Mouse (Mus musculus): ENCODE data around the gene Rrp36. TPM values are rescaled to one million over a fixed set of nuclear protein-coding genes. Genes with fewer than 3 reads are reported as not detected.
A peak's percentile ranks its signal among the peaks of the same experiment; 100 is the strongest.

Rrp36 gene
- polyA plus RNA-seq, 1 experiment from 2014 or later = 33.9 TPM

DNA sequence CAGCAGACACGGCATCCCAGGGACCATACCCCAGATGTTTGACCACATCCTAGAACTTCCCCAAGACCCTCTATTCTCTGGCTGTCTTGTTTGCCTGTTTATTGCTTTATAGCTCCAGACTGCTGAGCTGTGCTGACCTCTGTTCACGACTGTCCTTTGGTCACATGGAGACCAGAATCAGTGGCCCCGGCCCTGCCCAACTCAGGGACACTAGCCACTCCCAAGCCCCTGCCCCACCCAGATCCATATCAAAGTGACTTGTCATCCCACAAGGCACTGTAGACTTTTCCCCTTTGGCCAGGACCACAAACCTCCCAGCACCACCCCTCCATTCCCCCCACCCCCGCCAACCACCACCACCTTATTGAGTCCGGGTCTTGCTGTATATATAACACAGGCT is 25.1 kb upstream of the Rrp36 start:
- ATAC-seq (ENCODE audit: insufficient number of reproducible peaks, insufficient read depth, low FRiP score, low read depth) = no peak
- H3K9ac ChIP-seq (ENCODE audit: low read length) = no peak overlapping the region
- H3K4me3 ChIP-seq (ENCODE audit: control insufficient read depth in 1 of 2, insufficient read depth in 1 of 2, low read depth in 1 of 2, low read length in 2 of 2) = no peak overlapping the region
- H3K4me2 ChIP-seq (ENCODE audit: low read length) = no peak overlapping the region
- H3K27ac ChIP-seq (replicated peaks in 1 of 2; ENCODE audit: control insufficient read depth in 1 of 2, insufficient read depth in 1 of 2, low read depth in 2 of 2, low read length in 2 of 2) = no peak overlapping the region
- WGBS = 79% methylated on average over 5 of the region's 5 CpGs
- peaks cover 28% of the 10 kb centered on the region for H3K36me3 ChIP-seq (ENCODE audit: control insufficient read depth, insufficient read depth, low read length)
- peaks cover 10 to 17% of the 10 kb centered on the region in 2 experiments for H3K4me1 ChIP-seq (ENCODE audit: control insufficient read depth in 2 of 2, insufficient read depth in 2 of 2, low read length in 2 of 2)
- H3K9me3 ChIP-seq (ENCODE audit: control insufficient read depth, low read length) = no peaks in the 10 kb centered on the region
- no peaks in the 10 kb centered on the region for H3K27me3 ChIP-seq (ENCODE audit: control insufficient read depth, insufficient read depth, low read length)

DNA sequence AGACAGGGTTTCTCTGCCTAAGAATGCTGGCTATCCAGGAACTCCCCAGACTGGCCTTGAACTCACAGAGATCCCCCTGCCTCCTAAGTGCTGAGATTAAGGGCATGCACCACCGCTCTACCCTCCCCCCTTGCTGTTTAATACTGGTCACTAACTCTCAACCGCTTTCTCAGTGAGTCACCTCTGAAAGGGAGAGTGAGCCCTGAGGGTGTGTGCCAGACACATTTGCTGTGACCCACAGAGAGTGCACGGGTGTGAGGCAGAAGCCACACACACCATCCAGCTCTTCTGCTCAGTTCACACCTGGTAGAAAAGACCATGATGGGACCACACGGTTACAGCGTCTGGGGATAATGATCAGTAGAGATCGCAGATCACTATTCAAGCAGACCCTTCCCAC is 24.4 kb upstream of the Rrp36 start:
- H3K27ac ChIP-seq (replicated peaks in 1 of 2; ENCODE audit: control insufficient read depth in 1 of 2, insufficient read depth in 1 of 2, low read depth in 2 of 2, low read length in 2 of 2) = no peak overlapping the region

DNA sequence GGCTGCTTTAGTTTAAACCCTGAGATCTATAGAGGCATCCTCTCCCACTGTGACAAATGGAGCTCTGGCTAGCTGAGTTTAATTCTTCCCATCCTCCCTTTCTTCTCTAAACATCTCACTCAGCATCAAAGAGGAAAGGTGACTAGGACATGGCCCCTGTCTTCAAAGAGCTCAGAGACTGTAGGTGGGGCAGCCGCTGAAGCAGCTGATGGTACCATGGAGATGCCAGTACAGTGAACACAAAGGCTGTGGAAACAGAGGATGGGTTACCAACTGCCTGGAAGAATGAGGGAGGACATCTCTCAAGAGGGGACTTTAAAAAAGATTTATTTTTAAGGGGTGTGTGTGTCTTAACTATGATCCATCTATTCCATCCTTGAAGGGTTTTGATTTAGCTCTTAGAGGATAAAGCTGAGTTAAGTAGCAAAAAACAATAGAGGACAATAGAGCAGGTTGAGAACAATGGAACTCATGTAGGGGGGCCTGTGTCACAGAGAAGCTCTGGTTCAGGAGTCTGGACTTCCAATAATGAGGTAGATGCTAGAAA is 20.4 kb upstream of the Rrp36 start:
- Histone ChIP-seq H3K4me3 (ENCODE audit: control insufficient read depth in 1 of 2, insufficient read depth in 1 of 2, low read depth in 1 of 2, low read length in 2 of 2) (no peak overlapping the region), H3K36me3 (ENCODE audit: control insufficient read depth, insufficient read depth, low read length) (peaks cover 36% of the 10 kb centered on the region), H3K4me2 (ENCODE audit: low read length) (no peak overlapping the region), H3K27ac (replicated peaks in 1 of 2; ENCODE audit: control insufficient read depth in 1 of 2, insufficient read depth in 1 of 2, low read depth in 2 of 2, low read length in 2 of 2) (no peak overlapping the region), H3K4me1 (ENCODE audit: control insufficient read depth in 2 of 2, insufficient read depth in 2 of 2, low read length in 2 of 2) (no peaks in the 10 kb centered on the region), H3K9ac (ENCODE audit: low read length) (no peak overlapping the region), H3K9me3 (ENCODE audit: control insufficient read depth, low read length) (no peaks in the 10 kb centered on the region), H3K27me3 (ENCODE audit: control insufficient read depth, insufficient read depth, low read length) (no peaks in the 10 kb centered on the region)
- ATAC-seq (ENCODE audit: insufficient number of reproducible peaks, insufficient read depth, low FRiP score, low read depth) = no peak
- 83% methylated on average over 1 of the region's 1 CpGs for WGBS

More for the DNA sequence above, 24.4 kb upstream of the Rrp36 start:
- Histone ChIP-seq H3K4me3 (ENCODE audit: control insufficient read depth in 1 of 2, insufficient read depth in 1 of 2, low read depth in 1 of 2, low read length in 2 of 2) (no peak overlapping the region), H3K4me1 (ENCODE audit: control insufficient read depth in 2 of 2, insufficient read depth in 2 of 2, low read length in 2 of 2) (peaks cover 6 to 10% of the 10 kb centered on the region in 2 experiments), H3K36me3 (ENCODE audit: control insufficient read depth, insufficient read depth, low read length) (peaks cover 28% of the 10 kb centered on the region), H3K9me3 (ENCODE audit: control insufficient read depth, low read length) (no peaks in the 10 kb centered on the region), H3K9ac (ENCODE audit: low read length) (no peak overlapping the region), H3K4me2 (ENCODE audit: low read length) (no peak overlapping the region), H3K27me3 (ENCODE audit: control insufficient read depth, insufficient read depth, low read length) (no peaks in the 10 kb centered on the region)
- ATAC-seq (ENCODE audit: insufficient number of reproducible peaks, insufficient read depth, low FRiP score, low read depth) = 0 out of 2 replicates have a peak, but pooled peaks have one; percentile 16
- WGBS = 81% methylated on average over 6 of the region's 6 CpGs

DNA sequence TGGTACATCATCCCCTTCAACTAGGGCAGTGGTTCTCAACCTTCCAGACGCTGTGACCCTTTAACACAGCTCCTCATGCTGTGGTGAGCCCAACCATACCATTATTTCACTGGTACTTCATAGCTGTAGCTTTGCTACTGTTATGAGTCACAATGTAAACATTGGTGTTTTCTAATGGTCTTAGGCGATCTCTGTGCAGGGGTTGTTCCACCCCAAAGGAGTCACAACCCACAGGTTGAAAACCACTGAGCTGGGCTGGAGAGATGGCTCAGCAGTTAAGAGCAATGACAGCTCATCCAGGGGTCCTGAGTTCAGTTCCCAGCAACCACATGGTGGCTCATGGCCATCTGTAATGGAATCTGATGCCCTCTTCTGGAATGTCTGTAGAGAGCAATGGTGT is 17.2 kb upstream of the Rrp36 start:
- Histone ChIP-seq H3K27ac (replicated peaks in 1 of 2; ENCODE audit: control insufficient read depth in 1 of 2, insufficient read depth in 1 of 2, low read depth in 2 of 2, low read length in 2 of 2) (no peak overlapping the region), H3K9me3 (ENCODE audit: control insufficient read depth, low read length) (no peaks in the 10 kb centered on the region), H3K4me1 (ENCODE audit: control insufficient read depth in 2 of 2, insufficient read depth in 2 of 2, low read length in 2 of 2) (no peaks in the 10 kb centered on the region), H3K36me3 (ENCODE audit: control insufficient read depth, insufficient read depth, low read length) (peaks cover 36% of the 10 kb centered on the region), H3K4me2 (ENCODE audit: low read length) (no peak overlapping the region), H3K27me3 (ENCODE audit: control insufficient read depth, insufficient read depth, low read length) (no peaks in the 10 kb centered on the region), H3K9ac (ENCODE audit: low read length) (no peak overlapping the region), H3K4me3 (ENCODE audit: control insufficient read depth in 1 of 2, insufficient read depth in 1 of 2, low read depth in 1 of 2, low read length in 2 of 2) (no peak overlapping the region)
- no peak for ATAC-seq (ENCODE audit: insufficient number of reproducible peaks, insufficient read depth, low FRiP score, low read depth)
- 90% methylated on average over 2 of the region's 2 CpGs for WGBS

DNA sequence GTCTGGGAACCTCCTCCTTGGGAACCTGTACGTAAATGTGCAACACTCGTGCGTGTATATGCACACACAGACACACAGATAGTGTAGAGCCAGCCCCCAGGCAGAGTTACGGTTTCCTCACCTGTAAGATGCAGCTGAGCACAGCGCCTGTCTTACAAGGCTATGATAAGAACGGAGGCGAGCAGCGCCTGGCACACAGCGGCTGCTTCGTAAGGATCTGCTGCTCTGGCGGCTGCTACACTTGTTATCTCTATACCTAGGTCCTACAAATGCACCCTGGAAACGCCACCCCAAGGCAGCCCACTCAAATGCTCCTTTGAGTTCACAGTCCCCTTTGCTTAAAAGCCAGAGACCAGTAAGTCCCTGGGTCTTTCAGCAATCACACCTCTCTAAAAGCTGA is 16.5 kb upstream of the Rrp36 start:
- Histone ChIP-seq H3K9ac (ENCODE audit: low read length) (no peak overlapping the region), H3K27ac (replicated peaks in 1 of 2; ENCODE audit: control insufficient read depth in 1 of 2, insufficient read depth in 1 of 2, low read depth in 2 of 2, low read length in 2 of 2) (no peak overlapping the region), H3K9me3 (ENCODE audit: control insufficient read depth, low read length) (no peaks in the 10 kb centered on the region), H3K4me2 (ENCODE audit: low read length) (no peak overlapping the region), H3K27me3 (ENCODE audit: control insufficient read depth, insufficient read depth, low read length) (no peaks in the 10 kb centered on the region), H3K4me1 (ENCODE audit: control insufficient read depth in 2 of 2, insufficient read depth in 2 of 2, low read length in 2 of 2) (no peaks in the 10 kb centered on the region), H3K4me3 (ENCODE audit: control insufficient read depth in 1 of 2, insufficient read depth in 1 of 2, low read depth in 1 of 2, low read length in 2 of 2) (no peak overlapping the region), H3K36me3 (ENCODE audit: control insufficient read depth, insufficient read depth, low read length) (peaks cover 43% of the 10 kb centered on the region)
- WGBS = 71% methylated on average over 12 of the region's 12 CpGs
- ATAC-seq (ENCODE audit: insufficient number of reproducible peaks, insufficient read depth, low FRiP score, low read depth) = no peak

DNA sequence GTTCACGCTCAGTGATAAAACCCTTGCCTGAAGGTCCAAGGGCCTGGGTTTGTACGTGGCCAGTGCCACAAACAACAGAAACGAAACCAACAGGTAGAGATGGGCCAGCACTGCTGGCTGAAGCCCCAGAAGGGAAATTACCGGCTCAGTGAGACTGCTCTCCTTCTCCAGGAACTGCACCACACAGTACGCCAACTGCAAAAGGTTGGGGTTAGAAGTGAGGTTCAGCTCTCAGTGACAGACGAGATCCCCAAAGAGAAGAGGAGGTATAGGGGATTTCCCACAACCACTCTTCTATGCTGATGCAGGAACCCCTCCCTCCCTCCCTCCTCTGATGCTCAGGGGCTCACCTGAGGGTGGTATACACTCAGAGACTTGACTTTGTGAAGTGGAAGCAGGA is 11.8 kb upstream of the Rrp36 start:
- H3K36me3 ChIP-seq (ENCODE audit: control insufficient read depth, insufficient read depth, low read length) = peaks cover 60% of the 10 kb centered on the region
- no peak overlapping the region for H3K27ac ChIP-seq (replicated peaks in 1 of 2; ENCODE audit: control insufficient read depth in 1 of 2, insufficient read depth in 1 of 2, low read depth in 2 of 2, low read length in 2 of 2)
- 90% methylated on average over 6 of the region's 6 CpGs for WGBS
- H3K9me3 ChIP-seq (ENCODE audit: control insufficient read depth, low read length) = no peaks in the 10 kb centered on the region
- H3K27me3 ChIP-seq (ENCODE audit: control insufficient read depth, insufficient read depth, low read length) = no peaks in the 10 kb centered on the region
- H3K4me1 ChIP-seq (ENCODE audit: control insufficient read depth in 2 of 2, insufficient read depth in 2 of 2, low read length in 2 of 2) = peaks cover 3 to 12% of the 10 kb centered on the region in 2 experiments; a peak in 3 of 4 replicates
- no peak overlapping the region for H3K4me3 ChIP-seq (ENCODE audit: control insufficient read depth in 1 of 2, insufficient read depth in 1 of 2, low read depth in 1 of 2, low read length in 2 of 2)
- no peak overlapping the region for H3K4me2 ChIP-seq (ENCODE audit: low read length)
- ATAC-seq (ENCODE audit: insufficient number of reproducible peaks, insufficient read depth, low FRiP score, low read depth) = no peak
- no peak overlapping the region for H3K9ac ChIP-seq (ENCODE audit: low read length)

DNA sequence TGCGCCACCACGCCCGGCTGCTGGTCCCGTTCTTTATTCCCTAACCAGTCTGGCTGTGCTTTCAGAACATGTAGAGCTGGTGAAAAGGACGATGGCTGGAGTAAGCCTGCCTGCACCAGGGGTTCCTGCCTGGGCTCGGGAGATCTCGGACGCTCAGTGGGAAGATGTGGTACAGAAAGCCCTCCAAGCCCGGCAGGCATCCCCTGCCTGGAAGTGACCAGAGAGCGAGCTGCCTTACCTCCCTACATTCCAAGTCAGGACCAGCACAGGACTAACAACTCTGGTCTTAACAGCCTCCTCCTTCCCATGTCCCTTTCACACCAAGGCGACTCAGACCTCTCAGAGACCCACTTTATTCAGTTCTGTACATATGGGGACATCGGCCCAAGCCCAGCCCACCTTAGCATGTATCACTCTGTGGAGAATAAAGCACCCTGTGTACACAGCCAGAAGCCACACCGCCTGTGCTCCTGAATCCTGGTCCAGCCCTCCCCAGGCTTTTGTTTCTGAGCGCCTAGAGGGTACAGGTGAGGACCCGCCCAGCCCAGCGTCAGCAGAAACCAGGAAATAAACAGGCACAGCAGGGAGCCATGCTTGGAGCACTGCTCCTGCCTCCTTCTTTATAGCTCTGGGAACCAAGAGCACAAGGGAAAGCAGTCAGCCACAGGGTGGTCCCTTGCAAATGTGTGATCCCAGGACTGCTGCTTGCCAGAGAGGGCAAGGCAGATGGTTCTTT is 8.7 kb upstream of the Rrp36 start:
- Histone ChIP-seq H3K4me1 (ENCODE audit: control insufficient read depth in 2 of 2, insufficient read depth in 2 of 2, low read length in 2 of 2) (peaks cover 14 to 31% of the 10 kb centered on the region in 2 experiments), H3K4me2 (ENCODE audit: low read length) (no peak overlapping the region), H3K9ac (ENCODE audit: low read length) (no peak overlapping the region), H3K27ac (replicated peaks in 1 of 2; ENCODE audit: control insufficient read depth in 1 of 2, insufficient read depth in 1 of 2, low read depth in 2 of 2, low read length in 2 of 2) (no peak overlapping the region), H3K4me3 (ENCODE audit: control insufficient read depth in 1 of 2, insufficient read depth in 1 of 2, low read depth in 1 of 2, low read length in 2 of 2) (no peak overlapping the region), H3K9me3 (ENCODE audit: control insufficient read depth, low read length) (no peaks in the 10 kb centered on the region), H3K27me3 (ENCODE audit: control insufficient read depth, insufficient read depth, low read length) (no peaks in the 10 kb centered on the region), H3K36me3 (ENCODE audit: control insufficient read depth, insufficient read depth, low read length) (peaks cover 58% of the 10 kb centered on the region)
- 88% methylated on average over 16 of the region's 16 CpGs for WGBS
- ATAC-seq (ENCODE audit: insufficient number of reproducible peaks, insufficient read depth, low FRiP score, low read depth) = no peak

Measured in heart, embryonic 14.5 days (tissue).